Mouse (Mus musculus) liver, postnatal 0 days (tissue): ENCODE results near the gene Tbc1d14.

Source experiments
- CTCF ChIP-seq: sonication (generic); IDR thresholded peaks from 2 replicates; pipeline ENCODE4 v1.5.1; 2016; ENCODE audit warnings: antibody characterized with exemption, low read depth
- EP300 ChIP-seq: IDR thresholded peaks from 2 replicates; pipeline ENCODE4 v1.6.1; 2016; ENCODE audit warnings: antibody characterized with exemption, low read depth, mild to moderate bottlenecking

GRCm38 (mm10) chr5:36598883-36599282, 5.8 kb upstream of the Tbc1d14 start:
- TF ChIP-seq CTCF (no peak), EP300 (no peak)
